Mouse (Mus musculus): ENCODE results near the gene Ltb.

Gene Ltb

GRCm38 (mm10) chr17:35193881-35194843 lies at the start of gene Ltb:
Gene Ltb (plus strand): TSS chr17:35194439.
- no peak for DNase-seq (ENCODE audit: low spot score)

GRCm38 (mm10) chr17:35146139-35146538 lies 48.1 kb upstream of the Ltb start:
- DNase-seq (ENCODE audit: low spot score) = no peak

- no peak for DNase-seq (ENCODE audit: low spot score)
These were observed 46.9 kb upstream of the Ltb start for GRCm38 (mm10) chr17:35147348-35147747.

DNA sequence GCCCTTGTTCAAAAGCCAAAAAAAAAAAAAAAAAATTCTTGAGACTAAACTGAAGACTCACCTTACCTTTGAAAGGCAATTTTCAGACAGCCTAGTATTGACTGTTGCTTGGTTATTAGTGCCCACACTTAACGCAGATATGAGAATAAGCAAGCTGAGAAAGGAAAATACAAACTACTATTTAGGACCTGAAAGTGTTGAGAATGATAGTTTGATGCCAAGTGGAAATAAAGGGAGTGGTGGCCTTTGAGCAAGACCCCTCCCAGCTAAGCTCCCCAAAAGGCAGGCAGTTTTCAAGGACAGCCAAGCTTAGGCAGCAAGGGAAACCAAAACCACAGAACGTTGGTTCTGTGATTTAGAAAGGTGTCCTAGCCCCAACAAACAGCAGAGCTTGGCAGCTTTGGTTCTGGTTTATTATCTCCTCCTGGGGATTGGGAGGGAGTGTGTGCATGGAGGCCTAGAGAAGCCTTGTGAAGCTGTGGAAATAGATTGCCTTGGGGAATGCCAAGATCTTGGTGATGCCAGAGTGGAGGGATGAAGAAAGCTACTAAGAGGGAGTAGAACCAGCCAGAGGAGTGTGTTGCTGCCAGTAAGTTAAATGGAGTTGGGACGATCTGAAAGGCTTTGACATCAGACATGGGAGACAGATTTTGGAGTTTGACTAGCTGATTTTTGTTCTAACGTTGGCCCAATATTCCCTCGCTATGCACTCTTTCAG lies 46.2 kb upstream of the Ltb start:
- DNase-seq (ENCODE audit: low spot score) = no peak

GRCm38 (mm10) chr17:35152121-35152520 lies 42.1 kb upstream of the Ltb start:
- DNase-seq (ENCODE audit: low spot score) = no peak

- DNase-seq (ENCODE audit: low spot score) = no peak
These were observed 41.2 kb upstream of the Ltb start for GRCm38 (mm10) chr17:35153077-35153476.

DNA sequence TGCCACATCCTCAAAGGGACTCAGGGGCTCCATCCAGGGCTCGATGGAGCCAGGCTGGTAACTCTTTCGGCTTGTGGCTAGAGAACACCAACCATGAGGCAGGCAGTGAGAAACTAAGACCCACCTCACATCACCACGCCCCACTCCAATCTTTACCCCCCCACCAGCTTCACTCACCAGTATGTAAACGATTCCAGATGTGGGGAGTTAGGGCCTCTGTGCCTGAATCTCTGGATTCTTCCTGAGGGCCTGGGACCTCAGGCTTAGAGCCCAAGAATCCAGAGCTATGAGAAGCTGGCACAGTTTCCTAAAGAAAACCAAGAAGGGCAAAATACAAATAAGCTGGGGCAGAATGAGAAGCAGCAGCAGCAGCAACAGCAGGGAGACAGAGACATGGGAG lies 40.3 kb upstream of the Ltb start:
- no peak for DNase-seq (ENCODE audit: low spot score)

DNA sequence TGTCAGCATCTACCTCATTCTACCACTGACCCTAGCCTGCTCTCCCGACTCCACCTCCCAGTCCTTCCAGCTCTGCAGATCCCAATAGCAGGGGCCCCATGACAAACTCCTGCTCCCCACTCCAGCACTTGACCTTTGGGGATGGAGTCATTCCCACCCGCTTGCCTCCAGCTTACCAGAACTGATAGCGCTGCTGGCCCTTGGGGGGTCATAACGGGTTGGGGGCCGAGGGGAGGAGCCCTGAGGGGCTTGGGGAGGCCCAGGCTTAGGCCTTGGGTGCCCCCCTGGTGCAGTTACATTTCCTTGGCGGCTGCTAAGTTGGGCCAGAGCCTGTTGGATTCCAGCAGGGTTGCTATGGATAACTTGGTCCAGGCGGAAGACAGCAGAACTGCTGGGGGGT lies 39.6 kb upstream of the Ltb start:
- no peak for DNase-seq (ENCODE audit: low spot score)

- DNase-seq (ENCODE audit: low spot score) = no peak
These were observed 38.8 kb upstream of the Ltb start for GRCm38 (mm10) chr17:35155451-35155850.

GRCm38 (mm10) chr17:35156461-35157200 lies 37.6 kb upstream of the Ltb start:
- no peak for DNase-seq (ENCODE audit: low spot score)

GRCm38 (mm10) chr17:35157254-35157653 lies 37.0 kb upstream of the Ltb start:
- DNase-seq (ENCODE audit: low spot score) = no peak

DNA sequence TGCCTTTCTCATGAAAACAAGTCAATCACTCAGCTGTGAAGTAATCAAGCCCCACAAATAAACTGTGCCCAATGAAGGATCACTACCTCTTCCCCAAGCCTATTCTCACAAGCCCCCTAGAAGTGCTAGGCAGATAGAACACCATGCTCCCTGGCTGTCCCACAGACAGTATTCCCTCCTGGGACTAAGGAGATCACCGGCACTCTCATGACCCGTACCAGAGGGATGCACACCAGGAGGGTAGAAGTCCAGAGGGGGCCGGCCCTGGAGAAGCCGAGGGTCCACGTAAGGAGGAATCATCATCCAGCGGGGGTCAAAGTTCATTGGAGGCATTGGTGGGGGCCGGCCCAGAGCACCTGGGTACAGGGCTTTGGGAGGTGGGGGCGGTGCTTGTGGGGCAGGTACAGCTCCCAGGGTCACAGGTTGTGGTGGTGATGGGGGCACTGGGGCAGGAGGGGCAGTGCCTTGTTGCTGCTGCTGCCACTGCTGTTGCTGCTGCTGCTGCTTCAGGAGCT lies 36.5 kb upstream of the Ltb start:
- no peak for DNase-seq (ENCODE audit: low spot score)

DNA sequence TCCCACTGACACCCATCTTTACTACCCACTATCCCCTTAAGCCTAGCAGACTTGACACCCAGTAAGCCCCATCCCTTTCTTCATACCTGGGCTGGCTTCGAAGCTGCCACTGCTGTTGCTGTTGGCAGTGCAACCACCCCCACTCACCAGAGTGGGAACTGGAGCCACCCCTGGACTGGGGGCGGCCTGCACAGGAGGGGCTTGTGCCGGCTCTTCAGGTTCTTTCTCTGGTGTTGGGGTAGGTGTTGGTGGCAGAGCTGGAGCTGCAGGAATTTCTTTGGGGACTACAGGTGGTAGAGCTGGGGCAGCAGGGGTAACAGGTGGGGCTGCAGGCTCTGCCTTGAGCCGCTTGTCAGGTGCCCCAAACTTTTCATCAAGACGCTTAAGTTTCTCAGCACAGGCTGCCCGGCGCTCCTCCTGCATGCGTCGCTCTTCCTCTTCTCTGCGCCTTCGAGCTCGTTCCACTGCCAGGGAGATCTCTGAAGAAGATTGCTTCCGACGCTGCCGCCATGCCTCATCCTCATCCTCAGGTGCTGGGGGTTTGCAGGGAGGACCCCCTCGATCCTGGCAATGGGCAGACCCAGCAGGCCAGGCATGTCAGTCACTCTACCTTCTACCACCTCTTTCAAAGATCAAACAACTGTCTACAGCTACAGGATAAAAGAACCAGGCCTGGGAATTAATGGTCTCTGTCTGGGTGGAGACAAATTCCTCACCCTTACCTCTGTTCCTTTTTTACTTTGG lies 35.2 kb upstream of the Ltb start:
- no peak for DNase-seq (ENCODE audit: low spot score)

- DNase-seq (ENCODE audit: low spot score) = no peak
These were observed 34.6 kb upstream of the Ltb start for GRCm38 (mm10) chr17:35159638-35160037.

- DNase-seq (ENCODE audit: low spot score) = no peak
These were observed 32.8 kb upstream of the Ltb start for GRCm38 (mm10) chr17:35161421-35161820.

- DNase-seq (ENCODE audit: low spot score) = no peak
These were observed 32.1 kb upstream of the Ltb start for GRCm38 (mm10) chr17:35162121-35162520.

DNA sequence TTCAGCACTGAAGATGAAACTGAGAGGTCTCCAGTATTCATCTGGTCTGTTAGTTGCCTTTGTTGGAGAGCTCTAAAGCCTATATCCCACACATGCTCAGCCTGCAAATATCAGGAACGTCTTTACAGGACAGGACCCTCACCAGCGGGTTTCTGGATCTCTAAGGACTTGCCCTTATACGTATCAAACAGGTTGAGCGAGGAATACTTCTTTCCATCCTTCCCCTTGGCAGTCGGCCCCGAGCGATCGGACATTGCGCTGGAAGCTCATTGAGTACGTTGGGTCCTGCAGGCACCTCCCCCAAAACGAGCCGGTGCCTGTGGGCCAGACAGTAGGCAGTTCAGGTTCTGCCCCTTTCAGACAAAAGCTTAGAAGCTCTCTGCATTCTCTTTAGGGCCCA lies 31.5 kb upstream of the Ltb start:
- DNase-seq (ENCODE audit: low spot score) = no peak

GRCm38 (mm10) chr17:35163326-35164081 lies 30.7 kb upstream of the Ltb start:
- DNase-seq (ENCODE audit: low spot score) = no peak

DNA sequence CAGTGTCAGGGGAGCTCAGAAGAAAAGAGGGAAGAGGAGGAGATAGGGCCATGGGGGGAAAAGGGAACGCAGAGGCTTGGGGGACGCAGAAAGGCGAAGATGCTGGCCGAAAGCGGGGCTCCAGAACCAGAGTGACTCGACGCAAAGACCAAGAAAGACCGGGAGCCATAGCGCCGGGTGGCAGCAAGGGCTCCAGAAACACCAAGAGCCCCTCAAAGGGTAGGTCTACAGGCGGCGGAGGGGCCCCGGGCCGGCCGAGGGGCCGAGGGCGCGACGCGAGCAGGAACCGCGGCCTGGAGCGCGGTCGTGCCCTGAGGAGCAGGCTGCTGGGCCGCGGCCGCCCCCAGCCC lies 30.0 kb upstream of the Ltb start:
- DNase-seq (ENCODE audit: low spot score) = no peak

DNA sequence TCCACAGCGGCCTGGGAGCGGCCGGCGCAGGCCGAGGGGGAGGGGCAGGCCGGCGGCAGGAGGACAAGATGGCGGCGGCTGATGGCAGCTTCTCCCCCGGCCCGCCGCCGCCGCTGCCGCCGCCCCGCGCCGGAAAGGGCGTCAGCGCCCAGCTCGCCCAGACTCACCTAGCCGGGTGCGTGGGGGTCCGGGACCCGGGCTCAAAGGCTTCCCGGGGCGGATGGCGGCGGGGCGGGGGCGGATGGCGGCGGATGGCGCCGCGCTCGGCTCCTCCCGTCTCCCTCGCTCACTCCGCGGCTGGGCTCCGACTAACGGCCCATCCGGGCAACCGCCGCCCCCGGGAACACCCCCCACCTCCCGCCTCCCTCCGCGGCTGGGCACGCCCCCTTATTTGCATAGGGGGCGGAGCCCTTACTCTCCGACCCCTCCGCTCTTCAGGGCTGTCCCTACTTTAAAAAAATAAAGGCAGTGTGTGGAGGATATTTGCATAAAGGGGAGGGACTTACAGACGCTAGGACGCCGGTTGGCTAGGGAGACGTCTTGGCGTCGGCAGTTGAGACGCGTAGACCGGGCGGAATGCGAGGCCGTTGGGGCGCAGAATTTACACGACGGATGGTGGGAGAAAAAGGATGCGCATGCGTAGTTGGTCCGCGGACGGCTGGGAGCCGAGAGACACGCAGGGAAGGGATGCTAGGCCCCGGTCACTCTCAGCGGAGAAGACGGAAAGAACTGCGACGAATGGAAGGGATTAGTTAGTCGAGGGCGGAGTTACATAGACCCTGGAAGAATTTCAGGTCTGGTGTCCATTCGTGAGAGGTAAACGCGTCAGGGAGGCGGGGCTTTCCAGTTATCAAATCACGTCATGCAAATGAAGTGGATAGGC lies 29.4 kb upstream of the Ltb start, which contains the start of gene Prrc2a:
Gene Prrc2a (minus strand): TSS at position 330 of the 883 bp plus-strand sequence.
- DNase-seq (ENCODE audit: low spot score) = peak; percentile 99

Data from layer of hippocampus, adult 11-12 months (tissue).